Mouse (Mus musculus) CH12.LX (cell line): ENCODE data around the gene Hebp1. TPM values are rescaled to one million over a fixed set of nuclear protein-coding genes. Genes with fewer than 3 reads are reported as not detected.

Source experiments
- DNase-seq: peaks from one replicate; pipeline ENCODE4 v3.0.0-alpha.2; 2013; ENCODE audit errors: extremely low read depth
- H3K27ac ChIP-seq: 2 replicates; pipeline ENCODE4 v1.5.1; 2012; ENCODE audit warnings: low read depth, mild to moderate bottlenecking, control low read depth, moderate library complexity; ENCODE audit not compliant: insufficient read depth
- H3K27me3 ChIP-seq: replicated peaks from 2 replicates; pipeline ENCODE3; 2012; ENCODE audit warnings: inconsistent platforms
- H3K36me3 ChIP-seq, 2 experiments: replicated peaks in 1 of 2; 2 replicates each; pipeline versions ENCODE3 to v1.6.1; 2012; ENCODE audit warnings: inconsistent platforms in 1 of 2, low read length in 1 of 2, mild to moderate bottlenecking in 1 of 2, mixed read lengths in 1 of 2, moderate library complexity in 1 of 2; ENCODE audit not compliant: control insufficient read depth in 1 of 2, insufficient read depth in 1 of 2
- H3K4me1 ChIP-seq, 2 experiments: 2 replicates each; pipeline ENCODE4 v1.6.1; 2012; ENCODE audit warnings: inconsistent platforms in 1 of 2, moderate library complexity in 1 of 2; ENCODE audit not compliant: insufficient read depth in 2 of 2, control insufficient read depth in 1 of 2
- H3K4me2 ChIP-seq: 2 replicates; pipeline ENCODE4 v1.6.1; 2012; ENCODE audit warnings: low read depth, mild to moderate bottlenecking, control low read depth; ENCODE audit not compliant: poor library complexity, insufficient read depth, severe bottlenecking
- H3K4me3 ChIP-seq, 3 experiments: fragments of 150-350 bp in 1 of 3; sonication (generic) in 1 of 3; replicated peaks in 1 of 3; 2 replicates each; pipeline versions ENCODE3 to v1.5.1; 2011 to 2012; ENCODE audit warnings: low read depth in 2 of 3, low read length in 2 of 3, mild to moderate bottlenecking in 2 of 3, moderate library complexity in 2 of 3, control low read depth in 1 of 3, improper control_type of control experiment in 1 of 3, inconsistent platforms in 1 of 3, mixed read lengths in 1 of 3; ENCODE audit not compliant: poor library complexity in 1 of 3
- H3K79me2 ChIP-seq: replicated peaks from 2 replicates; pipeline ENCODE4 v1.6.1; 2012; ENCODE audit warnings: mild to moderate bottlenecking, moderate library complexity; ENCODE audit not compliant: control insufficient read depth, poor library complexity, insufficient read depth, severe bottlenecking; ENCODE audit errors: extremely low read depth
- H3K9ac ChIP-seq: 2 replicates; pipeline ENCODE4 v1.6.1; 2012; ENCODE audit warnings: low read depth, mild to moderate bottlenecking, control low read depth, moderate library complexity; ENCODE audit not compliant: insufficient read depth
- H3K9me3 ChIP-seq: replicated peaks from 2 replicates; pipeline ENCODE3; 2012; ENCODE audit warnings: low read length, inconsistent platforms, mixed read lengths
- BHLHE40 ChIP-seq: IDR thresholded peaks from 2 replicates; pipeline ENCODE4 v1.6.1; 2011; ENCODE audit warnings: mild to moderate bottlenecking, low read depth, low read length, improper control_type of control experiment
- CHD2 ChIP-seq: IDR thresholded peaks from 2 replicates; pipeline ENCODE4 v1.6.1; 2011; ENCODE audit warnings: low read length, improper control_type of control experiment
- CTCF ChIP-seq, 2 experiments: IDR thresholded peaks in 1 of 2; conservative IDR thresholded peaks in 1 of 2; 2 replicates each; pipeline ENCODE4 v1.5.1; 2011 to 2012; ENCODE audit warnings: low read depth in 2 of 2, low read length in 2 of 2, improper control_type of control experiment in 1 of 2, inconsistent platforms in 1 of 2, mild to moderate bottlenecking in 1 of 2, moderate library complexity in 1 of 2
- ELF1 ChIP-seq: IDR thresholded peaks from 2 replicates; pipeline ENCODE4 v1.6.1; 2014; ENCODE audit warnings: low read depth, mild to moderate bottlenecking, inconsistent platforms, low read length, improper control_type of control experiment
- EP300 ChIP-seq: IDR thresholded peaks from 2 replicates; pipeline ENCODE4 v1.6.1; 2011; ENCODE audit warnings: low read length, improper control_type of control experiment
- ETS1 ChIP-seq: conservative IDR thresholded peaks from 2 replicates; pipeline ENCODE4 v1.6.1; 2012; ENCODE audit warnings: low read depth, mild to moderate bottlenecking, inconsistent platforms, low read length, improper control_type of control experiment, moderate library complexity
- GABPA ChIP-seq: IDR thresholded peaks from 2 replicates; pipeline ENCODE4 v1.6.1; 2012; ENCODE audit warnings: low read depth, low read length, improper control_type of control experiment, inconsistent platforms; ENCODE audit not compliant: insufficient replicate concordance
- IRF4 ChIP-seq: IDR thresholded peaks from 2 replicates; pipeline ENCODE4 v1.6.1; 2014; ENCODE audit warnings: low read depth, mild to moderate bottlenecking, inconsistent platforms, low read length, improper control_type of control experiment
- JUN ChIP-seq: IDR thresholded peaks from 2 replicates; pipeline ENCODE4 v1.6.1; 2011; ENCODE audit warnings: low read depth, mild to moderate bottlenecking, low read length, improper control_type of control experiment, moderate library complexity; ENCODE audit not compliant: insufficient read depth
- MAFK ChIP-seq: IDR thresholded peaks from 2 replicates; pipeline ENCODE4 v1.6.1; 2011; ENCODE audit warnings: low read length, improper control_type of control experiment; ENCODE audit not compliant: insufficient replicate concordance
- MAX ChIP-seq: IDR thresholded peaks from 2 replicates; pipeline ENCODE4 v1.6.1; 2011; ENCODE audit warnings: low read length, improper control_type of control experiment
- MEF2A ChIP-seq: IDR thresholded peaks from 2 replicates; pipeline ENCODE4 v1.6.1; 2014; ENCODE audit warnings: low read depth, mild to moderate bottlenecking, inconsistent platforms, low read length, improper control_type of control experiment, borderline replicate concordance
- MXI1 ChIP-seq: IDR thresholded peaks from 2 replicates; pipeline ENCODE4 v1.6.1; 2011; ENCODE audit warnings: mild to moderate bottlenecking, low read depth, low read length, improper control_type of control experiment
- NRF1 ChIP-seq: IDR thresholded peaks from 2 replicates; pipeline ENCODE4 v1.6.1; 2014; ENCODE audit warnings: low read depth, mild to moderate bottlenecking, inconsistent platforms, low read length, improper control_type of control experiment, moderate library complexity
- POLR2A ChIP-seq: IDR thresholded peaks from 2 replicates; pipeline ENCODE4 v1.6.1; 2011; ENCODE audit warnings: low read depth, mild to moderate bottlenecking, improper control_type of control experiment, low read length
- POLR2AphosphoS2 ChIP-seq: IDR thresholded peaks from 2 replicates; pipeline ENCODE4 v1.6.1; 2011; ENCODE audit warnings: low read depth, low read length, improper control_type of control experiment
- SIN3A ChIP-seq: IDR thresholded peaks from 2 replicates; pipeline ENCODE4 v1.6.1; 2012; ENCODE audit warnings: low read length, improper control_type of control experiment, inconsistent platforms
- SMC3 ChIP-seq: IDR thresholded peaks from 2 replicates; pipeline ENCODE4 v1.6.1; 2011; ENCODE audit warnings: low read depth, low read length, improper control_type of control experiment
- TCF12 ChIP-seq: IDR thresholded peaks from 2 replicates; pipeline ENCODE4 v1.6.1; 2014; ENCODE audit warnings: low read depth, mild to moderate bottlenecking, inconsistent platforms, low read length, improper control_type of control experiment
- UBTF ChIP-seq: IDR thresholded peaks from 2 replicates; pipeline ENCODE4 v1.6.1; 2012; ENCODE audit warnings: low read depth, mild to moderate bottlenecking, inconsistent platforms, low read length, improper control_type of control experiment, moderate library complexity
- USF1 ChIP-seq: IDR thresholded peaks from 2 replicates; pipeline ENCODE4 v1.6.1; 2014; ENCODE audit warnings: low read depth, mild to moderate bottlenecking, inconsistent platforms, low read length, improper control_type of control experiment
- USF2 ChIP-seq: conservative IDR thresholded peaks from 2 replicates; pipeline ENCODE4 v1.6.1; 2011; ENCODE audit warnings: low read depth, low read length, improper control_type of control experiment
- ZC3H11A ChIP-seq: IDR thresholded peaks from 2 replicates; pipeline ENCODE4 v1.6.1; 2012; ENCODE audit warnings: low read depth, mild to moderate bottlenecking, inconsistent platforms, low read length, improper control_type of control experiment
- ZKSCAN1 ChIP-seq: IDR thresholded peaks from 2 replicates; pipeline ENCODE4 v1.6.1; 2012; ENCODE audit warnings: low read depth, inconsistent platforms, low read length, improper control_type of control experiment, borderline replicate concordance
- dilution Hi-C: fragments of 300-500 bp; cut with MboI; formaldehyde crosslinking; loops from 2 replicates; pipeline ENCODE4 v1.14.3; 2020; ENCODE audit warnings: low sequenced_read_pairs; ENCODE audit not compliant: extremely low pct_unique_long_range_greater_than_20kb, extremely low pct_ligation_motif_present
- in situ Hi-C: fragments of 300-500 bp; cut with MboI; formaldehyde crosslinking; loops from 3 replicates; pipeline ENCODE4 v1.14.3; 2019; ENCODE audit warnings: low sequenced_read_pairs, low pct_ligation_motif_present, low pct_unique_long_range_greater_than_20kb, mixed read lengths
- polyA plus RNA-seq: library from polyadenylated mRNA; unstranded; fragments of >175 nt; gene quantifications from 2 replicates; pipeline ENCODE4 v1.2.1, GENCODE M21; 2012; ENCODE audit warnings: low read depth; ENCODE audit not compliant: insufficient read length
- total RNA-seq, 2 experiments: library from RNA; depleted of rRNA; stranded (reverse); fragments of 300-350 nt in 1 of 2; fragments of >200 nt in 1 of 2; gene quantifications; 2 replicates each; pipeline ENCODE4 v1.2.3; 2012 to 2014

Gene Hebp1
- total and polyA plus RNA-seq, 3 experiments, result not detected

DNA sequence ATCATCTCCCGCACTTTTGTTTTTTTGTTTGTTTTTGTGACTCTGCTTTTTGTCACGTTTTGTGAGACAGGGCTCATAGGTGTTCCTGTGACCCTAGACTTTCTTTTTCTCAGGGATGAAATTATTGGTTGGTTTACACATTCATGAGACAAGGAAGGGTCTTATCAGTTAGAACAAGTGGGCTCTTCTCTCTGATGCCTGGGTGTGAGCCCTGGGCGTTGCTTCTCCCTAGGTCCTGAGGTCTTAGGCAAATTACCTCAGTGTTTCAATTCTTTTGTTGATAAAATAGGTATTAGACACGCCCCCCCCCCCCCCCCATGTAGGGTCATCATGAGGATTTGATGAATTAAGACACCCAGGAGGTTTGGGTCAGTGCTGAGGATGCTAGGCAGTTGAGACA lies 7.0 kb upstream of the Hebp1 start:
- Histone ChIP-seq H3K27me3 (no peaks in the 10 kb centered on the region), H3K4me3 (no peak overlapping the region), H3K4me1 (no peaks in the 10 kb centered on the region), H3K4me2 (no peak overlapping the region), H3K27ac (no peak overlapping the region), H3K9me3 (no peaks in the 10 kb centered on the region), H3K79me2 (no peaks in the 10 kb centered on the region)
- dilution Hi-C loops, result no loop called here
- DNase-seq, result no peak
- no peak for TF ChIP-seq USF2
- TF ChIP-seq GABPA, result no peak
- no peak for TF ChIP-seq POLR2AphosphoS2
- no peak for TF ChIP-seq ETS1
- no peak for TF ChIP-seq BHLHE40
- TF ChIP-seq NRF1, result no peak
- no peak for TF ChIP-seq SIN3A
- no peak for TF ChIP-seq TCF12
- TF ChIP-seq ZKSCAN1, result no peak
- TF ChIP-seq ELF1, result no peak
- TF ChIP-seq UBTF, result no peak
- TF ChIP-seq, all 38 proteins: peak for 0
- in situ Hi-C loops, result no loop called here
- no peaks in the 10 kb centered on the region for H3K36me3 ChIP-seq
- H3K9ac ChIP-seq, result no peak overlapping the region

DNA sequence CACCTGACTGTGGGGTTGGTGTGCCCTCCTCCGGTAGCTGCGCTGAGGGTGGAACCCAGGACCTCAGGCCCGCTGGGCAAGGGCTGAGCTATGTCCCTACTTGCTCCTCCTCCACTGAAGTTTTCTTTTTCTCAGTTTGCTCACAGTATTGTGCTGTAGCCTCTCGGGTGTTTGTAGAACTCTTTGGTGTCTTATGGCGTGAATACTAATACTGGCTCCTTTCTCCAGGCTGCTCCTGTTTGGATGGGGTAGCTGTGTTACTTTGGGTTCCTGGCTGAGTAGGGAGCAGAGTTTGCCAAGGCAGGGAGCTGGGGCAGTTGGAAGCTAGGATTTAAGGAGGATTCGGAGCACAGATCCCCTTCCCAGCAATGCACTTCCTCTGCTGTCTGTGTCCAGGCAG lies 5.9 kb upstream of the Hebp1 start:
- TF ChIP-seq CTCF (conservative IDR thresholded peaks at IDR 0.05 in 1 of 2, IDR thresholded peaks at IDR 0.05 in 1 of 2; ENCODE audit: low read depth in 2 of 2, low read length in 2 of 2), result no peak
- TF ChIP-seq IRF4, result no peak
- TF ChIP-seq ZC3H11A, result no peak
- no peak for TF ChIP-seq MEF2A
- TF ChIP-seq CHD2, result no peak
- TF ChIP-seq MXI1, result no peak
- TF ChIP-seq MAFK, result no peak
- no peak for TF ChIP-seq EP300
- TF ChIP-seq JUN, result no peak
- TF ChIP-seq SMC3, result no peak
- TF ChIP-seq MAX, result no peak
- no peak for TF ChIP-seq SIN3A
- no peak for TF ChIP-seq POLR2A
- TF ChIP-seq ETS1, result no peak
- no peak for TF ChIP-seq GABPA
- no peak for TF ChIP-seq POLR2AphosphoS2
- no peak for TF ChIP-seq USF1
- Histone ChIP-seq H3K79me2 (no peaks in the 10 kb centered on the region), H3K9ac (no peak overlapping the region), H3K4me2 (no peak overlapping the region), H3K4me3 (no peak overlapping the region), H3K27me3 (no peaks in the 10 kb centered on the region), H3K9me3 (no peaks in the 10 kb centered on the region), H3K27ac (no peak overlapping the region), H3K4me1 (no peaks in the 10 kb centered on the region), H3K36me3 (no peaks in the 10 kb centered on the region)
- in situ Hi-C loops (no loop called here), dilution Hi-C loops (no loop called here)
- no peak for DNase-seq
